Mouse (Mus musculus): Measurements from ENCODE around the gene Scaf4. TPM values are rescaled to one million over a fixed set of nuclear protein-coding genes. Genes with fewer than 3 reads are reported as not detected.

The Scaf4 gene
- 33.0 and 34.7 TPM in 2 replicates for polyA plus RNA-seq (2016; fragmentation: Nextera tagmentation; extraction: Ambion mirVana)

DNA sequence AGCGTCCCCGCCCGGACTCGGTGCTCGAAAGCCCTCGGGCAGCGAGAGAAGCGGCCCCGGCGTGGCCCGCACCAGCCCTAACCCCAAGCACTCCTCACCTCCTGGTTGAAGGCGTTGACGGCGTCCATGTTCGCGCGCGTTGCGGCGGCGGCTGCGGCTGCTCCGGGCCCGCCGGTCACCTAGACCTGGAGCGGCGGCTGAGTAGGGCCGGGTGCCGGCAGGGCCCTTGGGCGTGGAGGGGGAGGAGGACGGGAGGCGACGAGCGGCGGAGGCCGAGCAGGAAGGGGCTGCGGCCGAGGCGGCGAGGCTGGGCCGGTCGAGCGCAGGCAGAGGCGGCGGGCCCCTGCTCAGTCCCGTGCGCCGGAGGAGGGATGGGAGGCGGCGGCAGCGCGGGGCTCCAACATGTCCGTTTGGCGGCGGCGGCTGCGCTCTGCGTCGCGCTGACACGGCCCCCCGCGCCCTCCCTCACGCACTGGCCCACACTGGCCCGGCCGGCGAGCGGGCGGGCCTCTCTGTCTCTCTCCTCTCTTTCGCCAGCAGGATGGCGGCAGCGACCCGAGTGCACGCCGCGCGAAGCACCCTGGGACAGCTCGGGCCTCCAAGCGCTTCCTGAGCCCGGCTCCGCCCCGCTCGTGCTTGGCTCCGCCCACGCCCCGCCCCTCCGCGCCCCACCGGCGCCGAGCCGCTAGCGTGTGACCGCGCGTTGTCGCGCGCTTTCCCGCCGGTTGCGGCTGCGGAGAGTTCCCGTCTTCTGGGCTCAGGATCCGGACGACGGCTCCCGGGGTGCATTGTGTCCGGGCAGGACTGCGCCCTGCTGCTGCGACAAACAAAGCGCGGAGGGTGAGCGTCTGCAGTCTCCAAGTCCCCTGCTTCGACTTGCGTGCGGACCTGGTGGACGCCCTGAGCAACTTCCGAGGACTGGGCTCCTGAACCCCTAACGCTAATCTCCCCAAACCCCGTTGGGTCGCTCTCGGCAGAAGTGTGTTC lies at the start of gene Scaf4:
Scaf4 (minus strand) TSS at position 599 of the 987 bp plus-strand sequence.
- no peaks in the 10 kb centered on the region for H3K36me3 ChIP-seq

DNA sequence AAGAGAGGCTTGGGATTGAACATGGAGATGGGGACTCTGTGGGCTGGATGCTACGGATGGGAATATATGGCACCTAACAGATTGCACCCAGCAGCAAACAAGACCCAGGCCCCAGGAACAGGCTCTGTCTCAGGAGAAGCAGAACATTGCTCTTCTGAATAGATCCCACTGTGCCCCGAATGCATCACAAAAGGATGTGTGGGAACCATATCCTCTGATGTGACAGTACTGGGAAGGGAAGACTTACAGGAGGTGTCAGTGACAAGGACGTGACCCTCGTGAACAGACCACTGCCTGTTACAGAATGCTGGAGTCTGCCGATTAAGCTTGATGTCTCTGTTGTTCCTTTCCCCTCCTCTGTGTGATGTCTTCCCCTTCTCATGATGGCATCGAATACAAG lies 48.2 kb upstream of the Scaf4 start:
- H3K27ac ChIP-seq = no peak overlapping the region
- 69% methylated on average over 6 of the region's 6 CpGs for WGBS

More for the DNA sequence above, at the start of gene Scaf4:
- Histone ChIP-seq H3K27ac (peak within 1 kb of the TSS; percentile 91), H3K4me3 (peak within 1 kb of the TSS; percentile 100), H3K9me3 (no peaks in the 10 kb centered on the region), H3K4me2 (replicated peaks) (peak within 1 kb of the TSS; percentile 93), H3K27me3 (replicated peaks) (no peaks in the 10 kb centered on the region), H3K4me1 (peaks cover 33% of the 10 kb centered on the region), H3K9ac (peak within 1 kb of the TSS; percentile 99)
- WGBS = under 1% methylated on average over 119 of the region's 123 CpGs
- ATAC-seq (ENCODE audit: low FRiP score, low read depth) = peak; percentile 99

DNA sequence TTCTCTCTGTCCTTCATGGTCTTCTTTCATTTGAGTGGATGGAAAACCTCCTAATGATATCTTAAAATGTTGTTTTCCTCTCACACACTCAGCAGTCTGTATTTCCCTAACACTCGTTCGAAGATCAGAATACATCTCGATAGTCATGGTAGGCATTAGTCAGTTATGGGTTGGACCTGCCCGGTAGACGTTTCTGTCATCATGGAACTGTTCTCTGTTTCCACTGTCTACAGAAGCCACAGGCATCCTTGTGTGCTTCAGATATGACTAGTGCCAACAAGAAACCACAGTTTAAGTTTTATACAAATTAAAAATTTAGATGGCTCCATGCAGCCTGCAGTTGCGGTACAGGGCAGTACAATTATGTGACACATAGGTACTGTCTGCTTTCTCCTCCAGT lies 46.7 kb upstream of the Scaf4 start:
- no peak overlapping the region for H3K4me3 ChIP-seq
- no peak overlapping the region for H3K4me2 ChIP-seq (replicated peaks)
- H3K27ac ChIP-seq = no peak overlapping the region
- no peaks in the 10 kb centered on the region for H3K4me1 ChIP-seq
- H3K9ac ChIP-seq = no peak overlapping the region
- no peaks in the 10 kb centered on the region for H3K9me3 ChIP-seq
- 95% methylated on average over 6 of the region's 6 CpGs for WGBS
- ATAC-seq (ENCODE audit: low FRiP score, low read depth) = no peak
- no peaks in the 10 kb centered on the region for H3K27me3 ChIP-seq (replicated peaks)
- no peaks in the 10 kb centered on the region for H3K36me3 ChIP-seq

More for the DNA sequence above, 48.2 kb upstream of the Scaf4 start:
- no peak overlapping the region for H3K9ac ChIP-seq
- H3K9me3 ChIP-seq = no peaks in the 10 kb centered on the region
- no peak overlapping the region for H3K4me2 ChIP-seq (replicated peaks)
- H3K36me3 ChIP-seq = no peaks in the 10 kb centered on the region
- ATAC-seq (ENCODE audit: low FRiP score, low read depth) = no peak
- H3K4me3 ChIP-seq = no peak overlapping the region
- no peaks in the 10 kb centered on the region for H3K4me1 ChIP-seq
- no peaks in the 10 kb centered on the region for H3K27me3 ChIP-seq (replicated peaks)

DNA sequence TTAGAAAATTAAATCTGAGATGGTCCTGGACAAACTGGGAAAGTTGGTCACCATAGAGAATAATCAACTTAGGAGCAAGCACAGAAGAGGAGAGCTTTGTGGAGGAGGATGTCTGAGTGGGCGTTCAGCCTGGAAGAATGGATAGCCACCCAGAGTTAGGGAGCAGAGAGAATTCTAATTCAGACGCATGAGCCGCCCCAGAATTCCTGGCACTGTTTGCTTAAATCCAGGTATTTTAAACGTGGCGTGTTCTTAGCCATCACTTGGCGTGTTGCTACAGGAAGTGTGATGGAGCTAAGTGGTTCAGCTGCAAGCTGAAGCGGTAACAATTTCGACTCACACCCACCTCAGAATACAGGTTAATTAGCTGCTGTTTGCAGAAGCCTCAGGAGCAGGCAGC lies 45.2 kb upstream of the Scaf4 start:
- H3K27me3 ChIP-seq (replicated peaks) = no peaks in the 10 kb centered on the region
- no peak for ATAC-seq (ENCODE audit: low FRiP score, low read depth)
- no peak overlapping the region for H3K9ac ChIP-seq
- 88% methylated on average over 8 of the region's 8 CpGs for WGBS
- H3K9me3 ChIP-seq = no peaks in the 10 kb centered on the region
- no peak overlapping the region for H3K4me3 ChIP-seq
- H3K36me3 ChIP-seq = no peaks in the 10 kb centered on the region
- no peak overlapping the region for H3K4me2 ChIP-seq (replicated peaks)
- H3K4me1 ChIP-seq = no peaks in the 10 kb centered on the region
- H3K27ac ChIP-seq = no peak overlapping the region

DNA sequence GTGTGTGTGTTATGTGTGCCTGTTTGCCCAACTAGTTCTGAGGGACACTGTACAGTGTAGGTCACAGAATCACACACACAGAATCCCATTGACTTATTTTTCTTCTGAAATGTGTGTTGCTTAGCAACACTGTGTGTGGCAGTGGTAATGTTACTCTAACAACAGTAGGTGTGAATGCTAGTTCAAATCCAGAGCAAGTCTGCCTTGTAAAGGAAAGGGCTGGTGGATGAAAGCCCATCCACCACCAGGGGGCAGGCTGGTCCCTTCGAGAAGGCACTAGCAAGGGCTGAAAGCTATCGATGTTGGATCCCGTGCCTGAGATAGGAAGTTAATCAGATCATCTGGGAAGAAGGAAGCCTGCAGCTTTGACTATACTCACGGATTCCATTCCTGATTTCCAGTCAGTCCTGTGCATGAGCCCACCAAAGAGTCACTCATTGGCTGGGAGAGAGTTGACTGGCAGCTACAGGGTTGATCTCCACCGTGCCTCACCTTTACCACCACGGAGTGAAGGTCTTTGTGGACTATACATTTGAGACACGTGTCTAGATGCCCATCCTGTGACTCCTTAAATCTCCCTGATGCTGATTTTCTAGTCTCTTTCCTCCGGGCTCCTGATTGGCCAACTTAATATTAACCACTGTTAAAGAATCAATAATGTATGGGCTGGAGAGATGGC lies 38.7 kb upstream of the Scaf4 start:
- Histone ChIP-seq H3K4me3 (no peak overlapping the region), H3K4me2 (replicated peaks) (no peak overlapping the region), H3K4me1 (no peaks in the 10 kb centered on the region), H3K9me3 (no peaks in the 10 kb centered on the region), H3K27ac (no peak overlapping the region), H3K9ac (no peak overlapping the region), H3K27me3 (replicated peaks) (no peaks in the 10 kb centered on the region), H3K36me3 (no peaks in the 10 kb centered on the region)
- ATAC-seq (ENCODE audit: low FRiP score, low read depth) = peak; percentile 75; the same call in 1 of the 2 replicates
- WGBS = 34% methylated on average over 8 of the region's 8 CpGs

DNA sequence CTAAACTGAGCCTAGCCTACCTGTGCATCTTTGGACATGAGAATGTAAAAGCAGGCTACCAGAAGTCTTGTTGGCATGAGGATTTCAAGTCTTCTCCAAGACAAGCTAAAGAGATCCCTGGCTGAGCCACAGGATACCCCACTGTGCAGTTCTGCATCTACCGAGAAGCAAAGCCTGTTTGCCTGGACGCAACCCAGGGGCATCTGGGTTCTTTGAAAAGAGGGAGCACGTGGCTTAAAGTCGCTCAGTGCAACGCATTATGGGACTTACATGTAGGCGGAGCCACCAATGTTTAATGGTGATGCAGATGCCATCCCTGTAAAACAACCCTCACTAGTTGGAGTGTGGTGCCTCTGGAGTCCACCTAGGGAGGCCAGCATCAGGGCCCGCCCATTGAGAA lies 35.0 kb upstream of the Scaf4 start:
- H3K27ac ChIP-seq = no peak overlapping the region
- no peaks in the 10 kb centered on the region for H3K9me3 ChIP-seq
- WGBS = 77% methylated on average over 7 of the region's 7 CpGs
- no peak overlapping the region for H3K4me3 ChIP-seq
- H3K4me2 ChIP-seq (replicated peaks) = no peak overlapping the region
- H3K27me3 ChIP-seq (replicated peaks) = no peaks in the 10 kb centered on the region
- no peaks in the 10 kb centered on the region for H3K4me1 ChIP-seq
- no peak for ATAC-seq (ENCODE audit: low FRiP score, low read depth)
- no peak overlapping the region for H3K9ac ChIP-seq
- H3K36me3 ChIP-seq = no peaks in the 10 kb centered on the region

DNA sequence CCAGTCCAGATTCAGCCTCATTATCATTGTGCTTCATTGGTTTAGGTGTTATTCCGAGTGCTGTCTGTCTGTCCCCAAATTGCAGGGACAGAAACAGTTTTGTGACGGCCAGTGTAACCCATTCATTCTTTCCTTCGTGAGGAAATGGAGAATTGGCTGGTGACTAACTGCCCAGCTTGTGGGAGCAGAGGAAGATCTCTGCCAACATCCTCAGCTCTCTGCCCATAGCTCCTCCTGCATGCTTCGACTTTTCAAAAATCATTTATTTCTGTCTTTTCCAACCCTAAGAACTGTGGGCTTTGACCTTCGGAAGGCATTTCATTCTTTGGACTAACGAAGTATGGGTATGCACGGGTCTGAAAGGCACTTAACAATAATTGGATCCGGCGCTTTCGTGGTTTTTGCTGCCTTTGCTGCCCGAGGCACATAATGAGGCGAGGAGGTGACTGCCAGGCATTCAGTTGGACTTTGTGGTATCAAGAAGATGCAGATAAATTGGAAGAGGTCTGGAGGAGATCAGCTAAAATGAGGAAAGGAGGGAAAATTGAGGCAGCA lies 34.1 kb upstream of the Scaf4 start:
- no peak overlapping the region for H3K4me3 ChIP-seq
- H3K36me3 ChIP-seq = no peaks in the 10 kb centered on the region
- WGBS = 75% methylated on average over 12 of the region's 12 CpGs
- H3K27ac ChIP-seq = no peak overlapping the region
- no peaks in the 10 kb centered on the region for H3K27me3 ChIP-seq (replicated peaks)
- no peak for ATAC-seq (ENCODE audit: low FRiP score, low read depth)
- H3K4me1 ChIP-seq = no peaks in the 10 kb centered on the region
- no peak overlapping the region for H3K9ac ChIP-seq
- no peaks in the 10 kb centered on the region for H3K9me3 ChIP-seq
- H3K4me2 ChIP-seq (replicated peaks) = no peak overlapping the region

DNA sequence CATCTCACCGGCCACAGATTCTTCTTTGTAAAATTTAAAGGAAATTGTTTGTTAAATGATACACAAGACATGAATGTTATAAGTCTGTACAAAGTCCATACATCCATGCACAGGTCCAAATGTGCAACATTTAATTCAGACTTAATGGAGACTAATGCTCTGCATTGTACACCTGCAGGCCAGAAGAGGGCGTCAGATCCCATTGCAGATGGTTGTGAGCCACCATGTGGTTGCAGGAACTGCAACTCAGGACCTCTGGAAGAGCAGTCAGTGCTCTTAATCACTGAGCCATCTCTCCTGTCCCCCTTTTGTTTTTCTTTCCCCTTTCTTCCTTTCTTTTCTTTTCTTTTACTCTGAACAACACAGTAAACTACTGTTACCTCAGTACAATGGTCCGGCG lies 33.5 kb upstream of the Scaf4 start:
- Histone ChIP-seq H3K27me3 (replicated peaks) (no peaks in the 10 kb centered on the region), H3K4me2 (replicated peaks) (no peak overlapping the region), H3K4me3 (no peak overlapping the region), H3K27ac (no peak overlapping the region), H3K9ac (no peak overlapping the region), H3K4me1 (no peaks in the 10 kb centered on the region), H3K9me3 (no peaks in the 10 kb centered on the region), H3K36me3 (no peaks in the 10 kb centered on the region)
- WGBS = 74% methylated on average over 4 of the region's 4 CpGs
- no peak for ATAC-seq (ENCODE audit: low FRiP score, low read depth)

DNA sequence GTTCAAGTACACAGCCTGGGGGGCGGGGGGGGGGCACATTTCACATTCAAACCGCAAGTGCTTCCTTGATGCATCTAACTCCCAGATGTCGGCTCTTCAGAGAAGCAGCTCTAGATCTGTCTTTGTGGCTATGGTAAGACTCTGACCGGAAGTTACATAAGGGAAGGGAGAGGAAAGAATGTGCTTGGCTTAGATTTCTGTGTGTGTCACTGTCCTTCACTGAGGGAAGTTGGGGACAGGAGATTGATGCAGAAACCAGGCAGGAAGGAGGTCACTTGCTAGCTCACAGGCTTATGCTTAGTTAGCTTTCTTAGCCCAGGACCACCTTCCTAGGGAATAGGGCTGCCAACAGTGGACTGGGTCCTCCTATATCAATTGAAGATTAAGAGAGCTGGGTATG lies 31.6 kb upstream of the Scaf4 start:
- H3K27me3 ChIP-seq (replicated peaks) = no peaks in the 10 kb centered on the region
- no peaks in the 10 kb centered on the region for H3K9me3 ChIP-seq
- H3K27ac ChIP-seq = no peak overlapping the region
- no peak overlapping the region for H3K4me3 ChIP-seq
- no peaks in the 10 kb centered on the region for H3K36me3 ChIP-seq
- H3K9ac ChIP-seq = no peak overlapping the region
- WGBS = 86% methylated on average over 4 of the region's 4 CpGs
- ATAC-seq (ENCODE audit: low FRiP score, low read depth) = no peak
- no peaks in the 10 kb centered on the region for H3K4me1 ChIP-seq
- H3K4me2 ChIP-seq (replicated peaks) = no peak overlapping the region

DNA sequence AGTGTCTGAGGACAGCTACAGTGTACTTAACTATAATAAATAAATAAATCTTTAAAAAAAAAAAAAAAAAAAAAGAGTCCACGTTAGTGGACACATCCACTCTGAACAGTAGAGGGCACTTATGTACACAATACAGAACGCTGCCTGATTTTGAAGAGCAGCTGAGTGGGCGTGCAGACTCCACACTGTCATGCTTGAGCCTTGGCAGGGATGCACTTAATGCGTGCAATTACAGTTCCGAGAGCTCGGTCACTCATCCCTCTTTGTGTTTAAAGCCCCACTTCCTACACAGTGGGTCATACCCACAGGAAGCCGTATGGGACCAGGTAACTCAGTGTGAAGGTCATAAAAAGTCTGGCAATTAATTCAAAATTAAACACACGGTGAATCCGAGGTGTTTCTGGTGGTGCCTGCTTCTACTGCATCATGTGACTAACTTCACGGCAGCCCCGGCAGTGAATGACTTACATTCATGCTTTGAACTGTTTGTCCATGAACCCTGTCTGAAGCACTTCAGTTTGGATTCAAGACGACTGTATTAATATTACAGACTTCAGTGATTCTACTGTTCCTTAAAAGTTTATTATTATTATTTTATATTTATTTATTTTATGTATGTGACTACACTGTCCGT lies 28.3 kb upstream of the Scaf4 start:
- Histone ChIP-seq H3K4me1 (no peaks in the 10 kb centered on the region), H3K4me2 (replicated peaks) (no peak overlapping the region), H3K4me3 (no peak overlapping the region), H3K9me3 (no peaks in the 10 kb centered on the region), H3K36me3 (no peaks in the 10 kb centered on the region), H3K27me3 (replicated peaks) (no peaks in the 10 kb centered on the region), H3K9ac (no peak overlapping the region), H3K27ac (no peak overlapping the region)
- peak; percentile 33; the same call in 1 of the 2 replicates for ATAC-seq (ENCODE audit: low FRiP score, low read depth)
- 83% methylated on average over 13 of the region's 13 CpGs for WGBS

DNA sequence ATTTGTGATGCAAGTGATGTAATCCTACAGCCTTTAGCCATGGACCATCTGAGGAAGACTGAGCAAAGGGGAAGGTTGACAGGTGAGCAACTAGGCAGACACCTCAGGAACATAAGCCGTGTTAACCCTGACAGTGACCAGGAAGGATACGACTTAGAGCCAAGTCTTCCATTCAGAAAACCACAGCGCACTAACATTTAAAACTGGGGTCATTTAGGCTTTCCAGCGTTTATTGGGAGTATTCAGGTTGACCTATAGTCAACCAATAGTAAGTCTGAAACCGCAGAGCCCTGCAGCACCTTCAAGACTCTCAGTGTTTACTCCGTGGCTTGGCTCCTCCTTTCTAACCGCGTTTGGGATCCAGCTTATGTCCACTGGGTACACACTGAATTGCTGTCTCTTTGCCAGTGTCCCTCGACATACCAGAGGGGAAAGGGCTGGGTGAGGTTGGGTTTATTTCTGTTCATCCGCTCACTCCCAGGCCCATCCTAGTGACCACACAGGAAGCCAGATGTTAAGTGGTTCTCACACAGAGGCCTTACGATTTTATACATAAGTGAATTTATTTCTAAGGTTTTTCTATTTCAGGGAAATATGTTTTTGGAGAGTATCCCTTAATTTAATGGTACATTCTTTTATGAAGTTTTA lies 26.3 kb upstream of the Scaf4 start:
- H3K9ac ChIP-seq = no peak overlapping the region
- no peaks in the 10 kb centered on the region for H3K4me1 ChIP-seq
- H3K27me3 ChIP-seq (replicated peaks) = no peaks in the 10 kb centered on the region
- no peaks in the 10 kb centered on the region for H3K36me3 ChIP-seq
- no peak overlapping the region for H3K27ac ChIP-seq
- no peak overlapping the region for H3K4me3 ChIP-seq
- no peak for ATAC-seq (ENCODE audit: low FRiP score, low read depth)
- no peaks in the 10 kb centered on the region for H3K9me3 ChIP-seq
- no peak overlapping the region for H3K4me2 ChIP-seq (replicated peaks)
- WGBS = 85% methylated on average over 11 of the region's 11 CpGs

Data from neural tube, embryonic 12.5 days (tissue).